Mouse (Mus musculus) embryonic facial prominence, embryonic 12.5 days (tissue): ENCODE data around the gene Dennd1a. TPM values are rescaled to one million over a fixed set of nuclear protein-coding genes. Genes with fewer than 3 reads are reported as not detected.

Experiments used
- ATAC-seq: fragments of 200-750 bp; cut with Nextera tagmentation; 2 replicates; pipeline ENCODE4 v1.8.0; 2017; ENCODE audit not compliant: insufficient number of reproducible peaks, insufficient read depth, low FRiP score, low TSS enrichment
- H3K27ac ChIP-seq: fragments of 300-500 bp; sonication (generic); 2 replicates; pipeline ENCODE4 v1.5.1; 2016; ENCODE audit warnings: mild to moderate bottlenecking
- H3K27me3 ChIP-seq: fragments of 300-500 bp; sonication (generic); 2 replicates; pipeline ENCODE4 v1.6.1; 2016; ENCODE audit warnings: mild to moderate bottlenecking, moderate library complexity
- H3K36me3 ChIP-seq: fragments of 300-500 bp; sonication (generic); 2 replicates; pipeline ENCODE4 v1.6.1; 2016; ENCODE audit warnings: mild to moderate bottlenecking
- H3K4me1 ChIP-seq: fragments of 300-500 bp; sonication (generic); 2 replicates; pipeline ENCODE4 v1.6.1; 2016
- H3K4me2 ChIP-seq: fragments of 300-500 bp; sonication (generic); replicated peaks from 2 replicates; pipeline ENCODE4 v1.6.1; 2016; ENCODE audit warnings: mild to moderate bottlenecking, moderate library complexity
- H3K4me3 ChIP-seq: fragments of 300-500 bp; sonication (generic); 2 replicates; pipeline ENCODE4 v1.5.1; 2016; ENCODE audit warnings: mild to moderate bottlenecking
- H3K9ac ChIP-seq: fragments of 300-500 bp; sonication (generic); 2 replicates; pipeline ENCODE4 v1.6.1; 2016; ENCODE audit warnings: mild to moderate bottlenecking, moderate library complexity
- H3K9me3 ChIP-seq: fragments of 300-500 bp; sonication (generic); 2 replicates; pipeline ENCODE4 v1.6.1; 2016; ENCODE audit warnings: mild to moderate bottlenecking, moderate library complexity
- WGBS: fragments of 180-500 bp; shearing (Covaris S2); methylation state at CpG from one replicate; pipeline ENCODE4 v1.1.7; 2016; 5-methylcytosine and 5-hydroxymethylcytosine counted together
- polyA plus RNA-seq: library from polyadenylated mRNA; unstranded; fragments of >200 nt; fragmentation: Nextera tagmentation; extraction: Ambion mirVana; gene quantifications from 2 replicates; pipeline ENCODE4 v1.2.1, GENCODE M21; 2016

Dennd1a gene
- polyA plus RNA-seq, 1 experiment from 2014 or later, result 21.4 TPM

DNA sequence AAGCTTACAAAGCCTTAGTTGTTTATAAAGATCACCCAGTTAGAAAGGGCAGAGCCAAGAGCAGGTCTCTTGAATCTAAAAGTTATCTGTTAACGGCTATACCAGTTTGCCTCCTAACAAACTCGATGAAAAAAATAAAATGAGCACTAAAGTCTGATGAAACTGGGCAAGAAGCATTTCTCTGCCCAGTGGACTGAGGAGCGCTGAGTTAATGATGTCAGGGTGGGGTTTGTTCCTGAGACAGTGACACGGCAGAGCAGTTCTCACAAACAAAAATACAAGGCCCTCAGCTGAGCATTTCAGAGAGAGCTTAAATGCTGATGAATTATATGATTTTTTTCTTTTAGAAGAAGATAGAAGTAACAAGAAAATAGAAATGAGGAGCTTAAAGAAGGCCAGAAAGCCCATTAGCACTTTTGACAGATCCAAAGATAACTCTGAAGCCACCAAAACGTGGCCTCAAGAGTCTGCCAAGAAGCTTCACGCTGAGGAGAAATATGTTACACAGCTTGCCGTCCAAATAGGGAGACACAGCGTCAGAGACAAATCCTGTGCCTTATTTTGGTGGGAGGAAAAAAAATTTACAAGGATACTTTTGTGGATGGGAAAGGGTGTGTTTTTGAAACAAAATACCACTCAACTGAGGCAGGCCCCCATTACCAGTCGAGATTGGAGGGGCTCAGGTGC, 264.0 kb downstream of the Dennd1a start:
- no peak for ATAC-seq
- H3K27me3 ChIP-seq, result 0 out of 2 replicates have a peak, but pooled peaks cover 2% of the 10 kb centered on the region
- no peaks in the 10 kb centered on the region for H3K9me3 ChIP-seq
- no peak overlapping the region for H3K27ac ChIP-seq
- H3K4me1 ChIP-seq, result no peaks in the 10 kb centered on the region
- H3K4me2 ChIP-seq, result no peak overlapping the region
- WGBS, result 79% methylated on average over 9 of the region's 9 CpGs
- no peaks in the 10 kb centered on the region for H3K36me3 ChIP-seq
- no peak overlapping the region for H3K4me3 ChIP-seq
- H3K9ac ChIP-seq, result no peak overlapping the region

DNA sequence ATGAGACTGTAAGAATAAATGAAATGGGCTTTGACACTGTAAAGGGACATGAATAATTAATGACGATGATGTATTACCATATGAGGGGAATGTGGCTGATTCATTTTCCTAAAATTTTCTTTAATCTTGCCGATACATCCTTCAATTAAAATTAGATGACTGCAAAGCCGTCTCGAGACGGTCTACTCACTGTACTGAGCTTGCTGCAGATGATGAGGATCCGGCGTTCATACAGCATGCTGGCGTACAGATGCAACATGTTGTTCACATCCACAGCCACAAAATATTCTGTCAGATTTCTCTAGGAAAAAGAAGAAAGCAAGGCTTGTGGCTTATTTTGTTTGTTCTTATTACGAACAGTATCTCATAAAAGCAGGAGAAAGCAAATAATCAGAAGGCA, 266.0 kb downstream of the Dennd1a start:
- Histone ChIP-seq H3K4me1 (no peaks in the 10 kb centered on the region), H3K36me3 (no peaks in the 10 kb centered on the region), H3K9ac (no peak overlapping the region), H3K9me3 (no peaks in the 10 kb centered on the region), H3K27me3 (0 out of 2 replicates have a peak, but pooled peaks cover 2% of the 10 kb centered on the region), H3K4me2 (no peak overlapping the region), H3K4me3 (no peak overlapping the region), H3K27ac (no peak overlapping the region)
- WGBS, result 92% methylated on average over 9 of the region's 9 CpGs
- no peak for ATAC-seq

DNA sequence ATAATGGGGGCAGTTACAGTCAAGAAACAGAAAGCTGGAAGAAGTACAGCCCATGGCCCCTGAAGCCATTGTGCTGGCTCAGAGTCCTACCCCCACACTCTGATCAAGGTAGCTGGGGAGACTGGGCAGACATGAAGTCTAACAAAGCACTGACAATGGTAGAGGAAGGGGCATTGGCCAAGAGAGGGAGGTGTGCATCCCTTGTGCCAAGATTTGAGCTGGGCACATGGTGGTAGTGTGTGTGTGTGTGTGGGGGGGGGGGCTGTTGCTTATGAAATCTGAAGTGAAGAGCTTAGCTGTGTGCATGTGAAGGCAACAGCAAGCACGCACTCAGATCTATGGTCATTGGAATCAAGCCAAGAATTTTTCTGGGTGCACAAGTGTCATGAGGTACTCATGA, 272.5 kb downstream of the Dennd1a start:
- no peak overlapping the region for H3K4me2 ChIP-seq
- H3K27me3 ChIP-seq, result no peaks in the 10 kb centered on the region
- 89% methylated on average over 1 of the region's 1 CpGs for WGBS
- no peak overlapping the region for H3K9ac ChIP-seq
- no peak for ATAC-seq
- no peaks in the 10 kb centered on the region for H3K36me3 ChIP-seq
- peaks cover 5% of the 10 kb centered on the region; the same call in 1 of the 2 replicates for H3K4me1 ChIP-seq
- no peaks in the 10 kb centered on the region for H3K9me3 ChIP-seq
- no peak overlapping the region for H3K27ac ChIP-seq
- H3K4me3 ChIP-seq, result no peak overlapping the region

DNA sequence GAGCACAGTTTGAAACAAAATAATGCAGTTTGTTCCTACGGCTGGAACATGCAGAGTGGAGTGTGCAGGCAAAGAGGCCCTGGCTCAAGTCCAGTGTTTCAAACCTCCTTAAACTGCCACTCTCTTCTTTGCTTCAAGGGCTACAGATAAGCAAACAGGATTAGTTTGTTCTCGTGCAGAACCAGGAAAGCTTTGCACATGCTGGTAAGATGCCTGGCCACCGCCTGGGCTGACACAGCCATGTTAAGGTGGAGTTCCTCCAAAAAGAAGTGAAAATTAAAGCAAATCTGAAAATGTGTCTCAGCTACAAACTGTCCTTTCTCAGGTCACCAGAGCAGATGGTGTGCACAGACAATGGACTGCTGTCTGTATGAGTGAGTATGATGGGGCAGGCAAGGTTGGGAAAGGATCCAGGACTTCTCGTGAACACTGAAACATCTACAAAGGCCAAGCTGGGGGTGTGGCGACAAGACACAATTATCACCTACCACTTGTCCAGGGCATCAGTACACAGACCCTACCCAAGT, 273.3 kb downstream of the Dennd1a start:
- no peak overlapping the region for H3K4me2 ChIP-seq
- no peaks in the 10 kb centered on the region for H3K9me3 ChIP-seq
- 54% methylated on average over 5 of the region's 5 CpGs for WGBS
- no peak for ATAC-seq
- H3K27me3 ChIP-seq, result no peaks in the 10 kb centered on the region
- H3K27ac ChIP-seq, result no peak overlapping the region
- H3K4me1 ChIP-seq, result peaks cover 5% of the 10 kb centered on the region; the same call in 1 of the 2 replicates
- no peak overlapping the region for H3K4me3 ChIP-seq
- no peaks in the 10 kb centered on the region for H3K36me3 ChIP-seq
- no peak overlapping the region for H3K9ac ChIP-seq

DNA sequence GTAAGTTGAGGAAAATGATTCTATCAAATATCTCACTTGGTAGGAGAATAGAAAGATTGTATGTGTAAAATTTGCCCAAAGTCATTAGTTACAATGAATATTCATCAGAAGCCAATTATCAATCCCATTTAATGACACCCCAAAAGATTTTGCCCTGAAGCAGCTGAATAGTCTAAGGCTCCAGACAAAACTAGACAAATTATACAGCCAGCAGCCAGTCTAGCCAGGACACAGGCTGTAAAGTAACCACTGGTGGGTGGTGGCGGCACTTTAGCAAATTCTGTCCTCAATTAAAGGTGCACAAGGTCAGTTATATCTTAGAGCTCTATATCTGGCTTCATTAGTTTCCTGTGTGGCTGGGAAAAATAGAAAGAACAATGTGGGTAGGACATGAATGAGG, 280.0 kb downstream of the Dennd1a start:
- H3K27ac ChIP-seq, result no peak overlapping the region
- ATAC-seq, result no peak
- WGBS, result 59% methylated on average over 1 of the region's 1 CpGs
- H3K9me3 ChIP-seq, result no peaks in the 10 kb centered on the region
- peaks cover 6% of the 10 kb centered on the region; the same call in 1 of the 2 replicates for H3K4me1 ChIP-seq
- H3K36me3 ChIP-seq, result no peaks in the 10 kb centered on the region
- H3K4me2 ChIP-seq, result no peak overlapping the region
- no peaks in the 10 kb centered on the region for H3K27me3 ChIP-seq
- H3K9ac ChIP-seq, result no peak overlapping the region
- H3K4me3 ChIP-seq, result no peak overlapping the region

DNA sequence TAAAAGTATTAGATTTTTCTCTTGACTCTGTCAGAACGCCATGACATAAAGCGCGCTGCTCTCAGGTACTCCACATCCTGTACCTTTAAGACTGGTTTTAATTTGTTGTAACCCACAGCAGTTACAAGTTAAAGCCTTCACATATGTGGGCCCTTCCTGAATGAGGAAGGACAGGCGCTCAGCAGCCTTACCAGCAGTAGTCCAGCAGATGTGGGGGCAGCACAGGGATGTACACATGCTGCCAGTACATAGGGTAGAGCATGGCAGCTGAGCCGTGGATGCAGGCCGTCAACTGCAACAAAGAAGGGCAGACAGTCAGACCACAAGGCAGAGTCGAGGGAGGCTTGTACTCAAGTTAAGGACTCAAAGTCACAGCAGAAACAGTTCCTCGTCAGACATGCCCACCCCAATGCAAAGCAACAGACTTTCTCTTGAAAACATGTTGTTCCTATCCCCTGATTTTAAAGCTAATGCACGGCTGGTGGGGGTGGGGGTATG, 284.0 kb downstream of the Dennd1a start:
- no peaks in the 10 kb centered on the region for H3K36me3 ChIP-seq
- peaks cover 6% of the 10 kb centered on the region; the same call in 1 of the 2 replicates for H3K4me1 ChIP-seq
- H3K4me3 ChIP-seq, result no peak overlapping the region
- WGBS, result 48% methylated on average over 9 of the region's 9 CpGs
- no peaks in the 10 kb centered on the region for H3K27me3 ChIP-seq
- H3K27ac ChIP-seq, result no peak overlapping the region
- H3K9ac ChIP-seq, result no peak overlapping the region
- no peaks in the 10 kb centered on the region for H3K9me3 ChIP-seq
- no peak for ATAC-seq
- H3K4me2 ChIP-seq, result no peak overlapping the region

DNA sequence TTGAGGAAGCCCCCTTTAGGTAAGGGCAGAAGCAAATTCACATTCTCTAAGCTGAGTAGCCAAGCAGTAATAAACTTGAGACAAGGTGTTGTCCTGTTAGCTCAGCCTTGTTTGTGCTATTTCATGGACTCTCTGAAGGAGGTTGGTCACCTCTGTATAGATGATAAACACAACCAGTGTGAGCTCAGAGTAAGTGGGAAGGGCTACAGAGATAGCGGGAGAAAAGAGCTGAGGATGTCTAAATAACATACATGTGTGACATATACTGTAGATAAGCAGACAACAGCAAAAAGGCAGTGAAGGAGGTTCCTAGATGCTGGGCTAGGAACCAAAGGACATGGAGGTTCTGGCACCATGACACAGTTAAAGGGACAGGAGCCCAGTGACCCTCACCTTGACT, 286.2 kb downstream of the Dennd1a start:
- no peak overlapping the region for H3K4me3 ChIP-seq
- H3K36me3 ChIP-seq, result no peaks in the 10 kb centered on the region
- no peak for ATAC-seq
- no peak overlapping the region for H3K27ac ChIP-seq
- H3K9ac ChIP-seq, result no peak overlapping the region
- no peak overlapping the region for H3K4me2 ChIP-seq
- peaks cover 6% of the 10 kb centered on the region; the same call in 1 of the 2 replicates for H3K4me1 ChIP-seq
- no peaks in the 10 kb centered on the region for H3K9me3 ChIP-seq
- H3K27me3 ChIP-seq, result no peaks in the 10 kb centered on the region
- 96% methylated on average over 1 of the region's 1 CpGs for WGBS

DNA sequence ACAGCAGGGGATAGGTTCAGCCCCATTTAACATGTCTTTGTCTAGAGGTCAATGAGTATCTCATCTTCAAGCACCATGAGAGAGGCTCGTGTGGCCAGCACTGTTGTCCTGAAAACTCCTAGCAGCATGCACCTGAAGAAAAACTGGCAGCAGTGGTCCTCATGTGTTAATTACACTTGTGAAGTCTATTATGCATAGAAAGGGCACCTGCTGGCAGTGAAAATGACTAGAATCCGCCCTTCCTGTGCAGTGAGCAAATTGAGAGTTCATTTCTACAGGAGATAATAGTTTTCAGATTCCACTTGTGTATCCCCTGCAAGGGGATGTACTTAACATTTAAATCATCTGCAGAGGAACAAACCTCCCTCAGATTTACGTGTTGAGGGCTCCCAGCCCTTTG, 289.2 kb downstream of the Dennd1a start:
- 46% methylated on average over 3 of the region's 3 CpGs for WGBS
- H3K4me3 ChIP-seq, result no peak overlapping the region
- no peaks in the 10 kb centered on the region for H3K9me3 ChIP-seq
- no peak overlapping the region for H3K9ac ChIP-seq
- H3K27ac ChIP-seq, result no peak overlapping the region
- H3K4me1 ChIP-seq, result no peaks in the 10 kb centered on the region
- ATAC-seq, result no peak
- H3K27me3 ChIP-seq, result no peaks in the 10 kb centered on the region
- no peaks in the 10 kb centered on the region for H3K36me3 ChIP-seq
- H3K4me2 ChIP-seq, result no peak overlapping the region

DNA sequence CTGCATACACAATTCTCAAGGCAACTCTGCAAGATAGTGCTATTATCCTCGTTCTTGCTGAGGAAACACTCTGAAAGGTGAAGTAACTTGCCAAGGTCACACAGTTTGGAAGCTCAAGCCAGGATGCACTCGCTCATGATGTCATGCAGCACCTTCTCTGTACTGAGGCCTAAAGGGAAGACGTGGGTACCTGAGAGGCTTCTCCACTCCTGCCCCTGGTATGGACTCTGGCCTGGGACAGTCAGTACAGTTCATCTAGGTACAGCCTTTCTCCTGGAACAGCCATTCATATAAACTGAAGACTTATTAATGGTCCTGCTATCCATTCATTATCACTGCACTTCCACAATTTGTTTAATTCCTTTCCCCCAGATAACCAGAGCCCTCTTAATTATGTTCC, 298.1 kb downstream of the Dennd1a start:
- no peak overlapping the region for H3K27ac ChIP-seq
- no peak for ATAC-seq
- H3K9ac ChIP-seq, result no peak overlapping the region
- H3K4me3 ChIP-seq, result no peak overlapping the region
- H3K4me2 ChIP-seq, result no peak overlapping the region
- H3K9me3 ChIP-seq, result no peaks in the 10 kb centered on the region
- H3K4me1 ChIP-seq, result peaks cover 15% of the 10 kb centered on the region
- H3K27me3 ChIP-seq, result no peaks in the 10 kb centered on the region
- 83% methylated on average over 3 of the region's 3 CpGs for WGBS
- H3K36me3 ChIP-seq, result no peaks in the 10 kb centered on the region

DNA sequence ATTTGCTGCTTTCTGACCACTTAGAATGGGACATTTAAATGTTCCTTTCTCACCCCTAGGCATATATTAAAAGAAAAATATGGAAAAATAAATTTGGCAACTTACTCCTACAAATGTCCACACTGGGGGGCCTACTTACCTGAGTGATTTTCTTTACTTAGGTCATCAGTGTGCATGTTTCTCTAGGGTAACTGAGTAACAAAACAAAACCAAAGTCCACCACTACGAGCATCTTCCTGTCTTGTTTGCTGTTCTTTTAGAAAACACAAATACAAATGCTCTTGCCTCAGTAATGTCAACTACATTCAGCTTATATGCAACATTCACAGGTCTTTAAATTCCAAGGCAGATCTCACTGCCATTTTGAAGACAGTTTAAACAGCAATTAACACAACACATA, 298.9 kb downstream of the Dennd1a start:
- ATAC-seq, result no peak
- no peak overlapping the region for H3K4me2 ChIP-seq
- no peaks in the 10 kb centered on the region for H3K27me3 ChIP-seq
- H3K4me3 ChIP-seq, result no peak overlapping the region
- no peaks in the 10 kb centered on the region for H3K9me3 ChIP-seq
- peaks cover 15% of the 10 kb centered on the region for H3K4me1 ChIP-seq
- 90% methylated on average over 1 of the region's 1 CpGs for WGBS
- H3K27ac ChIP-seq, result no peak overlapping the region
- H3K9ac ChIP-seq, result no peak overlapping the region
- H3K36me3 ChIP-seq, result no peaks in the 10 kb centered on the region

DNA sequence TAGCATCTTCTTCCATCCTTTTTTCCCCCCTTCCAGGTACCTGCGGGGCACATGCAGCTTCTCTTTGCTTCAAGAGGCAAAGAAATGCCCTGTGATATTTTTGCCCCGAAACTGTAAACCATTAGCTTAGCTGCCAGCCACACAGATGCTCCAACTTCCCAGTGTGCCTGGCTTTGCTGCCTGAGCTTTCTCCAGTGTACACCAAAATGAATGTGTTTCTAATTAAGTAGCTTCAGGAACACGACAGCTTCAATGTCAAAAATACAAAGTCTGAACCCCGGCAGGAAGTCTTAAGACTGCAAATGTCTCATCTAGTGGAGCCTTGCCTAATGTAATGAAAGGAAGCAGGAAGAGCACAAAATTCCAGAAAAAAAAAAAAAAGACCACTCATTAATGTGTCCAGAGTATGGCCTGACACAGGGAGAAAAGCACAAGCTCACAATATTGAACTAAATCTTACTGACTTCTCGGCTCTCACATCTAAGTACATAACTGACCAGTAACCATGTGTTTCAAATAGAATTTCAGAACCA, 301.4 kb downstream of the Dennd1a start:
- Histone ChIP-seq H3K9ac (no peak overlapping the region), H3K4me2 (0 out of 2 replicates have a peak overlapping the region, but pooled peaks have one; percentile 7), H3K27me3 (peaks cover 2% of the 10 kb centered on the region; the same call in 1 of the 2 replicates), H3K4me3 (no peak overlapping the region), H3K27ac (peak overlapping the region; percentile 41; the same call in 1 of the 2 replicates), H3K4me1 (peaks cover 15% of the 10 kb centered on the region), H3K9me3 (no peaks in the 10 kb centered on the region), H3K36me3 (no peaks in the 10 kb centered on the region)
- 15% methylated on average over 5 of the region's 5 CpGs for WGBS
- ATAC-seq, result no peak

DNA sequence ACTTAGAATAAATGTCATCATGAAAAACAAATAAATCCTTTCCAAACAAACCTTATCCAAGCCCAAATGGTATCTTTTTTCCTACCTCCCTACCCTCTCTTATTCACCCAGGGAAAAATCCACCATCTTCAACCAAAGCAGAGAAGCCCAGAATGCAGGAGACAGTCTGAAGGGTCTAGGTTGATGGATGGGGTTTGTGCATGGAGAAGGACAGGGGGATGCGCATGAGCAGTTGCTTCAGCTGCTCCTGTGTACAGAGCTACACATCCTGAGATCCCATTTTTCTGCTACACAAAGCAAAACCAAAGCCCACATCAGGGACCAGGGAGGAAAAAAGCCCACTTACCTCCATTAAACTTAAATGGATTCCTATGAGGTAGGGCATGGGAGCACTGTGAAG, 304.5 kb downstream of the Dennd1a start:
- no peak overlapping the region for H3K9ac ChIP-seq
- H3K4me1 ChIP-seq, result peaks cover 15% of the 10 kb centered on the region
- no peak overlapping the region for H3K27ac ChIP-seq
- H3K27me3 ChIP-seq, result peaks cover 2% of the 10 kb centered on the region; the same call in 1 of the 2 replicates
- no peak for ATAC-seq
- WGBS, result 88% methylated on average over 1 of the region's 1 CpGs
- H3K9me3 ChIP-seq, result no peaks in the 10 kb centered on the region
- H3K36me3 ChIP-seq, result no peaks in the 10 kb centered on the region
- H3K4me3 ChIP-seq, result no peak overlapping the region
- H3K4me2 ChIP-seq, result no peak overlapping the region
